Mouse (Mus musculus): Measurements from ENCODE around the gene Ifrd2.

The Ifrd2 gene

GRCm38 (mm10) chr9:107635279-107636028 is 48.0 kb downstream of the Ifrd2 start, which contains the start of gene Gnai2:
Gnai2 (minus strand) TSS chr9:107635367.
- peak; percentile 47 for DNase-seq (ENCODE audit: extremely low read depth, low read depth, low spot score)

DNA sequence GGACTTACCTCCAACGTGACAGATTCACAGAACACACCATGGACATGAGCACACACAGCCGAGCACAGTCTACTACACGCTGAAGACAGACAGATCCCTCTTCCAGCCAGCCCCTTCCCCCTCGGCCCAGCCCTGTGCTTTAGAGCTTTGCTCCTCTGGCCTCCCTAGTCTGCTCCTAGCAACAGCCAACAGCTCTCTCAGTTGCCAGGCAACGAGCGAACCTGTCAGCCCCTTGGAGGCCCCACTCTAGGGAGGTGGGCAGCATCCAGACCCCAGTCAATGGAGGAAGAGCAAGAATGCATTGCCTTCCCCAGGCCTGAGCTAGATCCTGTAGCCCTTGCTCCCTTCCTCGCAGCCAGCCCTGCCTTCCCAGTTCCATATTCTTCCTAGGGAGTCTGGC is 49.6 kb downstream of the Ifrd2 start:
- DNase-seq (ENCODE audit: extremely low read depth, low read depth, low spot score) = no peak

DNA sequence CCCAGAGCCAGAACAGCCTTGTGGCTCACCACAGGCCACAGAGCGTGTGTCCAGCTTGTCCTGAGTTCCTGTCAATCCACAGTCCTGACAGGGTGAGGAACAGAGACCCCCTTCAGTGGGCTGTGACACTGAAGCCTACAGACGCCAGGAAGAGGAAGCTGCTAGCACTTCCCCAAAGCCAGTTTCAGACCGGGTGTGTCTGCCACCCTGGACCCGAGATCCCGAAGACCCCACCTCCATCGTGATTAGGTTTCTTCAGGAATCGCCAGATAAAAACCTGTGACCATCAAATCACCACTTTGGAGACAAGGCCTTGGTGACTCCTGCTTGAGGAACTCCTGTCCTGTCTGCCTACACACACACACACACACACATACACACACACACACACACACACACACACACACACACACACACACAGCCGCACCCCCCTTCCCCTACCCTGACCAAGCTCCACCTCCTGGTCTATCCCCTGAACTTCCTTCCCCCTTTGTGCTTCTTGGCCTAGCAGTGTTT is 52.9 kb downstream of the Ifrd2 start:
- DNase-seq (ENCODE audit: extremely low read depth, low read depth, low spot score) = no peak

- no peak for DNase-seq (ENCODE audit: extremely low read depth, low read depth, low spot score)
Observed at GRCm38 (mm10) chr9:107641666-107642065, 54.2 kb downstream of the Ifrd2 start.
